Mouse (Mus musculus) natural killer cell, adult 2 months (primary cell): ENCODE data around the gene Gm8914.
"Not testable (repeated sequence)": the region's sequence is repeated elsewhere in the genome, so short reads cannot be mapped to it uniquely, and the experiment has no call there.

ENCODE experiments used
- DNase-seq, 2 experiments: peaks; one replicate each; pipeline ENCODE4 v3.0.0; 2022; ENCODE audit warnings: low spot score in 2 of 2

The Gm8914 gene

GRCm38 (mm10) chrX:91479826-91480225 is at the start of gene Gm8914:
Gene Gm8914 (plus strand): TSS chrX:91480126.
- not testable (repeated sequence) for DNase-seq
